Mouse (Mus musculus): ENCODE measurements around the gene Asb13.

Asb13 gene

DNA sequence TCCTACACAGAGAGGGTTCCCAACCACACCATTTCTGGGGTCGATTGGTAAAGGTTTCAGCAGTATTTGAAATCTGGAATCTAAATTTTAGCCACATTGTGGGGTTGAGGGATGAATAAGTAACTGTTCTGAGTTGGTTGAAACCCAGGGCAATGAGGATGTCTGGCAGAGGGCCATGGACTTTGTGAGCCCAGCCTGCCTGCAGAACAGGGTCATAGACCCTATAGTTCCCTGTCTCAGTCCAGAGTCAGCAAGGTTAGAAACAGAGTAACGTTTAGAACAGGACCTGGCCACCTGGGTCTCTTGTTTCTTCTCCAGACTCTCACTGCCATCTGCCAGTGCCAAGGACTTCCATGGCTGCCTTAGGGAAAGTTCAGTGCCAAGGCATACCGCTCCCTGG, 30.4 kb downstream of the Asb13 start:
- DNase-seq (ENCODE audit: low spot score in 2 of 2), result no peak

DNA sequence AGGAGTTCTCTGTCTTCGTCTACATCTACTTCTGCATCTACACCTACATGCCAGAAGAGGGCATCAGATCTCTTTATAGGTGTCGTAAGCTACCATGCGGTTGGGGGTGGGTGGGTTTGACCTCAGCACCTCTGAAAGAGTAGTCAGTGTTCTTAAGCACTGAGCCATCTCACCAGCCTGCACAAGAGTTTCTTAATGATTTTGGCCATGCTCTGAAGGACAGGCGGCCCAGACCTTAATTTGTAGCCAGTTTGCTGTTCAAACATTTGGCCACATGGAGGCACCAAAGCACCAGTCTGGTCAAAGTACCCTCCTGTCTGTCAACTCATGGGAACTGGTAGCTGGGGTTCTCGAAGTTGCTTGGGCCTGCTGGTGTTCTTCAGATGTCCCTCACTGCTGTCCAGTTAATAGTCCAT, 31.5 kb downstream of the Asb13 start:
- DNase-seq (ENCODE audit: low spot score in 2 of 2), result peak; percentile 48 to 74

DNA sequence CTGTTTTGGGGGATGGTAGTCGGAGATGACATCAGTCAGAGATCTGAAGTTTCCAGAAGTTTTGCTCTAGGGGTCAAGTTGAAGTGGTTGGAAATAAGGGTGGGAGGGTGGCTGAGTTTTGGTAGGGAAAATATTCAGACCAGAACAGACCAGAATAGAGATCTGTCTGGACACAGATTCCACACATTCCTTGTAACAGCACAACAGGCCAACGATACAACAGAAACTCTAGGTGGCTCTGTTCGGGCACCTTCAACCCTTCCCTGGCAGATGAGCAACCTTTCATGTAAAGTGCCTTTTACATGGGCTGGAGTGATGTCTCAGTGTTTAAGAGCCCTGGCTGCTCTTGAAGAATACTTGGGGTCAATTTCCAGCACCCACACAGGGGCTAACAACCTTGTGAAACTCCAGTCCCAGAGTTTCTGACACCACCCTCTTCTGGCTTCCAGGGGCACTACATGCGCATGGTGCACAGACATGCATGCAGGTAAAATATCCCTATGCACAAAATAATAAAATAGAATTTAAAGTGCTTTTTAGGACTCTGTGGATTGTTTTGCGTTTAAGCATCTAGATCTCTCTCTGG, 33.5 kb downstream of the Asb13 start:
- DNase-seq (ENCODE audit: low spot score in 2 of 2), result no peak

DNA sequence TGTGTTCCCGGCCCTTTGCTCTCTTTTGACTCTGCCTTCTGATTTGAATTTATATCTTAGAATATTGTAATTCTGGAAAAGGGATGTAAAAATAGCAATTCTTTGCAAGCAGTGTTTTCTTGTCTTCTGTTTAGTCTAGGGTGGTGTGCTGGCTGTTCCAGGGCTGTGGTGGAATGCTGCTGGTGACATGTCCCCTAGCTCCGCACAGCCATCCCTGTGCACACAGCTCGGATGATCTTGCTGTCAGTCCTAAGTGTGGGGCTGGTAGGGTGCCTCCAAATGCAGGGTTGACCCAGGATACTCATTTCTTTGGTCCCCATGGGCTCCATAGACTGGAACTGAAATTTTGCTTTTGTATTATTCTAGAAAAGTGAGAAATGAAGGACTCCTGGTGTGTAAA, 34.2 kb downstream of the Asb13 start:
- no peak for DNase-seq (ENCODE audit: low spot score in 2 of 2)

DNA sequence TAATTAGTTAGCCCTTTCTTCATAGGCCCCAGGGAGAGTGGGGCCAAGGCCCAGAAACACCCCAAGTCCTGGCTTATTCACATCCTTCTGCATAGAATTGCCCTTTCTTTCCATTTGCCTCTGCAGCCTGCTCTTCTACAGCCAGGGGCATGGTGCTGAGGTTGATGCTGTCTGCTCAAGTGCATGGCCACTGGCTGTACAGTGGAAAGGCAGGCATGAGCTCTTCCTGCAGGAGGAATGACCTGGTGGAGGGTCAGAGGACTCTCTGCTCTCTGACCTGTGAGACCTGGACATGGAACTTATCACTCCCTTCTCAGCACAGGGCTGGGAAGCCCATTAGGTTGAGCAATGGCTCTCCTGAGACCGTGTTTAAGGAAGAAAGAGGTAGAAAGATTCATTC, 35.8 kb downstream of the Asb13 start:
- no peak for DNase-seq (ENCODE audit: low spot score in 2 of 2)

DNA sequence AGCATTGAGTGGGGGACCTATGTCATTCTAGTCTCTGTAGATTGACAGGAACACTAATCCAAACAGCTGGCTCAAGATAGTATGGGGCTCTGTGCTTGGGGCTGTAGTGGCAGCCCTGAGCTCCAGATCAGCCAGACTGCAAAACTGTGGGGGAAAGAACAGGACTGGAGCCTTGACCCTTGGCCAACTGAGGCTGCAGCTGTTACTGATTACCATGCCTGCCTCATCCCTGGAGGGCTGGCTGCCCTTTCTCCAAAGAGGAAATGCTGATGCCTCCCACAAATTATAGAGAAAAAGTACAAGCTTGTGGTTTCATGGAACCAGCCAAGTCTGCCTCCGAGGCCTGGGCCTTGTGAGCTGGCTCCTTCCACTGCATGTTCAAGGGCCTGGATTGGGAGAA, 36.2 kb downstream of the Asb13 start:
- DNase-seq (ENCODE audit: low spot score in 2 of 2), result no peak

DNA sequence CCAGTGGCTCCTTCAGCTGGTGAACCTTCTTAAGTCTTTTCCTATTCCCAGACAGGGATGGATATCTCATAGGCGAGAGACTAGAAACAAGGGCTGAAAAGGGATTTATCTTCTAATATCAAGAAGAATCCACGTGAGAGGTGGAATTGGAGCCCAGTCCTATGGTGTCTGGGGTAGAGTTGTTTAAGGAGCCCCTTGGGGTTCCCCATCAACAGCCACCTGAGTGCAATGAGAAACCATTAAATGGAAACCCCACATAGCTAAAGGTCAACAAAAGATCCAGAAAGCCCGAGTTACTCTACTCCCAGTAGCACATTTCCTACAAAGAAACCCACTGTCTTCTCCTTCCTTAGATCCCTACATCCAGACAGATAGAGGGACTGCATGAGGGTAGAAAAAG, 39.3 kb downstream of the Asb13 start:
- DNase-seq (ENCODE audit: low spot score in 2 of 2), result no peak

DNA sequence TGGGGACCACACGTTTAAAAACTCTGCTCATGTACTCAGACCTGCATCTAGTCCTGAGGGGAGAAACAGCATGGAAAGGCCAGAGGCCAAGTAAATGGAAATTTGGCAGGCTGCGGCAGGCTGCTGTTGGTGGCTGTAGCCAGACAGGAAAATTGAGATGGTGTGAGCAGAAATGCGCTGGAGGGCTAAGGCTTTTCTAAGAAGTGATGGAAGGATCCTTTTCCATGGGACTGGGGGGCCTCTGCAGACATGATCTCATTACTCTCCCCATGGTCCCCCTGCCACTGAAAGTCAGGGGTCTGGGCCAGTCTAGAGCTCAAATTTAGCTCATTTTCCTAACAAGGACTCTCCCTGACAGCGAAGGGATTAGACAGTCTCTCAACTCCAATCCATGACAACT, 39.8 kb downstream of the Asb13 start:
- no peak for DNase-seq (ENCODE audit: low spot score in 2 of 2)

DNA sequence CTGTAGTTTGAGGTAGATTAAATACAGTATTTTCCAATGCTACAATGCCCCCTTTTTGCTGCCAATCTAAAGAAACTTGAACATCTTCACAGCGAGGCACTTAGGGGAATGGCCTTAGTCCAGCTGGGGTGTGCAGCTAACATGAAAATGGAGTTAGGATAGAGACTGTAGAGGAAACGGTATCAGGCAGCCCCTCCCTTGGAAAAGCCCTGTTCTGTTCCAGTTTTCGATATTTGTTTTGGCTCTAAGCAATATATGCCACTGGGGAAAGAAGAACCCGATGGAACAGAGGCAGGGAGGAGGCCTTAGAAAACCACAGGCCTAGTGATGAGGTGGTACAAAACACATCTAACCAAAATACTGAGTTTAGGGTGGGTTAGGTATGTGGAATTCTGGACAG, 42.0 kb downstream of the Asb13 start:
- no peak for DNase-seq (ENCODE audit: low spot score in 2 of 2)

DNA sequence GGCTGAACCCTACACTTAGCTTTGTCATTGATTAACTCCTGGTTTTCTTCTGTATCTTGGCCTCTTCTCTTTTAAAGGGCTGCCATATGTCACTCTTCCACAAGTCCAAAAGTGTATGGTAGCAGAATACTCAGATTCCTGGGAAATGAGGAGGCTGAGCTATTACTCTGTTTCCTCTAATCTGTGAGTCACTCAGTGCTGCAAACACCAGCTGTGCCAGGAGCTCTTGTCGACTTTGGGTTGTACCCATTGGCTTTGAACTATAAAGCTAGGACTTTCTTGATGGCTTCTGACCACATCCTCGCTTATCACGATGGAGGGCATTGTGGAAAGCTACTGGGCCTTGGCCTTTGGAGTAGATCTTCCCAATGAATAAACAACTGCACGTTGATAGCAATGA, 45.3 kb downstream of the Asb13 start:
- DNase-seq (ENCODE audit: low spot score in 2 of 2), result no peak

DNA sequence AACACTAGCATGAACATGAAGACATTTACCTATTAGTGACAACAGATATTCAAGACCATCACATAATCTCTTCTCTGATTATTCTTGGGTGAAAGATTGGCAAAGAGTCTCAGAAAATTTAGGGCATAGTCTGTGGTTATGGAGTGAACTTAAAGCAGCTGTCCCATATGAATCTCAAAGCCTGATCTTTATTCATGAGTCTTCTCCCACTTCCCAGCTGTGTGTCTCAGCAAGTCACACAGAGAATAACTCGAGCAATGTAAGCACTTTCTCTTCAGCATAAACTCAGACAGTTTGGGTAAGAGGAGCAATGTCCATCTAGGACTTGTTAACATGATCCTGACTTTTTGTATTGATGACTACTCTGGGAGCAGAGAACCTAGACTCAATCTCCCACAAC, 52.5 kb downstream of the Asb13 start:
- DNase-seq (ENCODE audit: low spot score in 2 of 2), result no peak

DNA sequence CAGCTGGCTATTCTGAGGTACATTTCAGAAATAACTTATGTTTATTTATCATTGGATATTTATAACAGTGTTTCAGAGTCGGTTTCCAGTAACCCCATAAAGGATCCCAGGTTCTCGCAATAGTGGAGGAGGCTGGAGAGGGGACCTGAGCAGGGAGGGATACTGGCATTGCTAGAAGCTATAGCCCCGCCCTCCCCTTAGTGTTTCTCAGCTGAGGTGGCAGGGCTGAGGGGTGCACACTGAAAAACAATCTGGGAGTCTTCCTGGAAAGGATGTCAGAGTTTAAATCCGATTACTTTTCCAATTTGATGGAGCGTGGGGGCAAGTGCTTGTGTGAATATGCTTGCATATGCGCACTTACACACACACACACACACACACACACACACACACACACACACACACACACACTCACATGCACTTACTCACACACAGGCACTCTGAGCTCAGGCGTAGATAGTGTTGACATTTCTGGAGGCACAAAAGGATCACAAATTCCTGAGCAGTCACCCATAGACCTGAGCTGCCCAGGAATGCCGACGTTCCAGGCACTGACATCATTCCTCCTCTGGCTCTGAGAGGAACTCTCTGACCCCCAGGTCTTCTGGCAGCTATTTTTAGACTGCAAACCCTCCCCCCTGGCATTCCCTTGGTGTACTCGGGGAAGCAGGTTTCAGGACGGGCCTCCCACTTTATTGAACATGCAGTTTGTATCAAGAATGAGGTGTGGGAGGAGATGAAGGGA, 60.9 kb downstream of the Asb13 start:
- DNase-seq (ENCODE audit: low spot score in 2 of 2), result no peak

DNA sequence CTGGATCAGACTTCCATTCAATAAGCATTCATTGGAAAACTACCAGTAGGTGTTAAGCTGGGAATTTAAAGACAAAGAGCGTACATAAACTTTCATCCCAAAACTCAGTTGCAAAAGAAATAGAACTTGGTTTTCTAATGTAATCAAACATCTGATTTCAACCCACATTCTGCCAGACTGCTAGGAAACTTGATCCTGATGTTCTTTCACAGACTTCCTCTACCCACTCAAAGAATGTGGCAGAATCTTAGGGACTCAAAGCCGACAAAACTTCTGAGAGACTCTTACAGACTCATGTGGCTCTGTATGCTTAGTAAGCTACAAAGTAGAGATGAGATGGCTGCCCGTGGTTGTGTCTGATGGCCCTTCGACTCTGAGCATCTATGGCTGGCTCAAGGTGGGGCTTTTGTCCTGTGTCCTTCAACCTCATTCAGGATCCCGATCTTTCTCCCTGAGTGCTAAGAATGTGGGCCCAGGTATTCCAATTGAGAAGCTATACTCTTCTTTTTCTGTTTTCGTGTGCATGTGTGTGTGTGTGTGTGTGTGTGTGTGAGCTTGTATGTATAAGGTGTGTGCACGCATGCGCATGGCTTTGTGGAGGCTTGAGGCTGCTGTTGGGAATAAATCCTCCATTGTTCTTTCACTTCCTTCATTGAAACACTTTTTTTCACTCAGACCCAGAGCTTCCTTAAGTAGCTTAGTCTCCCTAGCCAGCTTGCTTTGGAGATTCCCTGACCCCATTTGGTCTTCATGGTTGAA, 63.3 kb downstream of the Asb13 start:
- DNase-seq (ENCODE audit: low spot score in 2 of 2), result no peak

DNA sequence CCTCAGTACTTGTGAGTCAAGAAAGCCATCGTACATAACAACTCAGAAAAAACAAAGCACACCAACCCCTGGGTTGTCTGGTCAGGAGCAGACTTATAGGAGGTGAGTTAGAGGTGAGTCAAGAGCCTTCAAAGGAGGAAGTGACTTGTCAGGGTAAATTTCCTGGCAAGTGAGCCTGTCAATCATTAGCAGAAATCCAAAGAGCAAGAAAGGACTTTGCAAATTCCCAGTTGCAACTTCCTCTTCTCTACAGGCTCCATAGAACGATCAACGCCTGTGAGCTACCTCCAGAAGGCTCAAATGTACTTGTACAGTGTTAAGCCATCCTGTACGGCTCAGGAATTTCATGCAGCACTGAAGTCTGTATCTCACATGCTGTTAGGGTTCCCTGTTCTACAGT, 66.9 kb downstream of the Asb13 start:
- no peak for DNase-seq (ENCODE audit: low spot score in 2 of 2)

Measured in spleen, postnatal 10 days (tissue).